Mouse (Mus musculus) lung, postnatal 36 days (tissue): ENCODE results near the gene Gab2.
"Not testable (repeated sequence)": the region's sequence is repeated elsewhere in the genome, so short reads cannot be mapped to it uniquely, and the experiment has no call there.

Source experiments
- DNase-seq: peaks from one replicate; pipeline ENCODE4 v3.0.0; 2022; ENCODE audit warnings: mixed read lengths

The Gab2 gene

GRCm38 (mm10) chr7:97151082-97151813 is 69.9 kb downstream of the Gab2 start:
- DNase-seq = peak; percentile 5

GRCm38 (mm10) chr7:97154756-97155487 is 73.5 kb downstream of the Gab2 start:
- DNase-seq = peak; percentile 68

- DNase-seq = no peak
Measured at GRCm38 (mm10) chr7:97164261-97164660, 82.9 kb downstream of the Gab2 start.

- DNase-seq = no peak
Measured at GRCm38 (mm10) chr7:97171089-97171488, 89.7 kb downstream of the Gab2 start.

GRCm38 (mm10) chr7:97171719-97172118 is 90.3 kb downstream of the Gab2 start:
- DNase-seq = no peak

- DNase-seq = peak; percentile 53
Measured at GRCm38 (mm10) chr7:97172126-97172525, 90.7 kb downstream of the Gab2 start.

- DNase-seq = no peak
Measured at GRCm38 (mm10) chr7:97181931-97182330, 100.5 kb downstream of the Gab2 start.

GRCm38 (mm10) chr7:97183426-97183825 is 102.0 kb downstream of the Gab2 start:
- no peak for DNase-seq

GRCm38 (mm10) chr7:97184005-97184404 is 102.6 kb downstream of the Gab2 start:
- no peak for DNase-seq

- DNase-seq = no peak
Measured at GRCm38 (mm10) chr7:97187387-97188081, 106.1 kb downstream of the Gab2 start.

- no peak for DNase-seq
Measured at GRCm38 (mm10) chr7:97189116-97189515, 107.7 kb downstream of the Gab2 start.

- no peak for DNase-seq
Measured at GRCm38 (mm10) chr7:97203907-97204306, 122.5 kb downstream of the Gab2 start.

GRCm38 (mm10) chr7:97208811-97209549 is 127.6 kb downstream of the Gab2 start:
- DNase-seq = no peak

- DNase-seq = peak; percentile 49
Measured at GRCm38 (mm10) chr7:97210064-97210685, 128.8 kb downstream of the Gab2 start.

- peak; percentile 73 for DNase-seq
Measured at GRCm38 (mm10) chr7:97211117-97211516, 129.7 kb downstream of the Gab2 start.

GRCm38 (mm10) chr7:97223836-97224235 is 142.4 kb downstream of the Gab2 start:
- no peak for DNase-seq

- peak; percentile 16 for DNase-seq
Measured at GRCm38 (mm10) chr7:97245261-97245949, 164.0 kb downstream of the Gab2 start.

GRCm38 (mm10) chr7:97245950-97246578 is 164.7 kb downstream of the Gab2 start:
- not testable (repeated sequence) for DNase-seq

GRCm38 (mm10) chr7:97247661-97248060 is 166.3 kb downstream of the Gab2 start:
- DNase-seq = peak; percentile 56

GRCm38 (mm10) chr7:97248136-97248535 is 166.8 kb downstream of the Gab2 start:
- peak; percentile 31 for DNase-seq

GRCm38 (mm10) chr7:97251638-97252037 is 170.3 kb downstream of the Gab2 start:
- DNase-seq = peak; percentile 46
